Mouse (Mus musculus): ENCODE measurements around the gene Mmp28. TPM values are rescaled to one million over a fixed set of nuclear protein-coding genes. Genes with fewer than 3 reads are reported as not detected.

The Mmp28 gene
- polyA plus RNA-seq, 2 experiments = 0.10 to 0.31 TPM

GRCm38 (mm10) chr11:83467120-83467652 is 4.3 kb upstream of the Mmp28 start:
- peaks cover 29% of the 10 kb centered on the region for H3K27me3 ChIP-seq (ENCODE audit: control insufficient read depth, insufficient read depth, low read length)
- no peaks in the 10 kb centered on the region for H3K36me3 ChIP-seq (replicated peaks; ENCODE audit: control insufficient read depth, insufficient read depth, low read depth)
- H3K9me3 ChIP-seq (ENCODE audit: control insufficient read depth, low read length) = no peaks in the 10 kb centered on the region
- H3K4me3 ChIP-seq (ENCODE audit: insufficient read depth in 1 of 2, low read depth in 2 of 2, low read length in 2 of 2) = no peak overlapping the region
- no peak for DNase-seq (ENCODE audit: low read depth in 3 of 3, low spot score in 3 of 3)
- H3K27ac ChIP-seq = no peak overlapping the region
- no peak overlapping the region for H3K4me2 ChIP-seq (ENCODE audit: low read depth)
- no peak for ATAC-seq (ENCODE audit: insufficient read depth)
- 33% methylated on average over 11 of the region's 11 CpGs for WGBS (ENCODE audit: insufficient replicate concordance)
- TF ChIP-seq EP300 (IDR thresholded peaks at IDR 0.05; ENCODE audit: low read depth) (no peak), CTCF (IDR thresholded peaks at IDR 0.05; ENCODE audit: low read depth) (no peak)
- peaks cover 3 to 7% of the 10 kb centered on the region in 2 experiments; a peak in 3 of 4 replicates for H3K4me1 ChIP-seq (replicated peaks; ENCODE audit: control insufficient read depth in 2 of 2, insufficient read depth in 2 of 2, low read length in 1 of 2)
- H3K9ac ChIP-seq (replicated peaks) = no peak overlapping the region

- 28% methylated on average over 2 of the region's 2 CpGs for WGBS (ENCODE audit: insufficient replicate concordance)
- H3K4me1 ChIP-seq (replicated peaks; ENCODE audit: control insufficient read depth in 2 of 2, insufficient read depth in 2 of 2, low read length in 1 of 2) = no peaks in the 10 kb centered on the region
- TF ChIP-seq CTCF (IDR thresholded peaks at IDR 0.05; ENCODE audit: low read depth) (no peak), EP300 (IDR thresholded peaks at IDR 0.05; ENCODE audit: low read depth) (no peak)
- no peak for DNase-seq (ENCODE audit: low read depth in 3 of 3, low spot score in 3 of 3)
- no peak overlapping the region for H3K27ac ChIP-seq
- H3K27me3 ChIP-seq (ENCODE audit: control insufficient read depth, insufficient read depth, low read length) = peaks cover 37% of the 10 kb centered on the region
- H3K9ac ChIP-seq (replicated peaks) = no peak overlapping the region
- no peak overlapping the region for H3K4me2 ChIP-seq (ENCODE audit: low read depth)
- no peak overlapping the region for H3K4me3 ChIP-seq (ENCODE audit: insufficient read depth in 1 of 2, low read depth in 2 of 2, low read length in 2 of 2)
- no peaks in the 10 kb centered on the region for H3K9me3 ChIP-seq (ENCODE audit: control insufficient read depth, low read length)
- no peaks in the 10 kb centered on the region for H3K36me3 ChIP-seq (replicated peaks; ENCODE audit: control insufficient read depth, insufficient read depth, low read depth)
- ATAC-seq (ENCODE audit: insufficient read depth) = no peak
These were observed 3.1 kb upstream of the Mmp28 start for GRCm38 (mm10) chr11:83465976-83466375.

- Histone ChIP-seq H3K9me3 (ENCODE audit: control insufficient read depth, low read length) (no peaks in the 10 kb centered on the region), H3K27ac (no peak overlapping the region), H3K36me3 (replicated peaks; ENCODE audit: control insufficient read depth, insufficient read depth, low read depth) (no peaks in the 10 kb centered on the region), H3K27me3 (ENCODE audit: control insufficient read depth, insufficient read depth, low read length) (peaks cover 37% of the 10 kb centered on the region), H3K4me3 (ENCODE audit: insufficient read depth in 1 of 2, low read depth in 2 of 2, low read length in 2 of 2) (no peak overlapping the region), H3K4me2 (ENCODE audit: low read depth) (no peak overlapping the region), H3K9ac (replicated peaks) (no peak overlapping the region), H3K4me1 (replicated peaks; ENCODE audit: control insufficient read depth in 2 of 2, insufficient read depth in 2 of 2, low read length in 1 of 2) (no peaks in the 10 kb centered on the region; a peak in 1 of 4 replicates)
- DNase-seq (ENCODE audit: low read depth in 3 of 3, low spot score in 3 of 3) (no peak), ATAC-seq (ENCODE audit: insufficient read depth) (no peak)
- 56% methylated on average over 10 of the region's 10 CpGs for WGBS (ENCODE audit: insufficient replicate concordance)
- TF ChIP-seq CTCF (IDR thresholded peaks at IDR 0.05; ENCODE audit: low read depth) (no peak), EP300 (IDR thresholded peaks at IDR 0.05; ENCODE audit: low read depth) (no peak)
These were observed 1.3 kb downstream of the Mmp28 start for GRCm38 (mm10) chr11:83461462-83462027.

- no peak for ATAC-seq (ENCODE audit: insufficient read depth)
- Histone ChIP-seq H3K9ac (replicated peaks) (no peak overlapping the region), H3K27me3 (ENCODE audit: control insufficient read depth, insufficient read depth, low read length) (peaks cover 17% of the 10 kb centered on the region), H3K4me2 (ENCODE audit: low read depth) (no peak overlapping the region), H3K27ac (no peak overlapping the region), H3K9me3 (ENCODE audit: control insufficient read depth, low read length) (no peaks in the 10 kb centered on the region), H3K4me1 (replicated peaks; ENCODE audit: control insufficient read depth in 2 of 2, insufficient read depth in 2 of 2, low read length in 1 of 2) (peaks cover 4 to 20% of the 10 kb centered on the region in 2 experiments; a peak in 3 of 4 replicates), H3K36me3 (replicated peaks; ENCODE audit: control insufficient read depth, insufficient read depth, low read depth) (no peaks in the 10 kb centered on the region), H3K4me3 (ENCODE audit: insufficient read depth in 1 of 2, low read depth in 2 of 2, low read length in 2 of 2) (no peak overlapping the region)
- WGBS (ENCODE audit: insufficient replicate concordance) = 64% methylated on average over 9 of the region's 9 CpGs
- no peak for TF ChIP-seq EP300 (IDR thresholded peaks at IDR 0.05; ENCODE audit: low read depth)
- no peak for TF ChIP-seq CTCF (IDR thresholded peaks at IDR 0.05; ENCODE audit: low read depth)
- DNase-seq (ENCODE audit: low read depth in 3 of 3, low spot score in 3 of 3) = no peak
These were observed 4.8 kb downstream of the Mmp28 start for GRCm38 (mm10) chr11:83457912-83458601.

GRCm38 (mm10) chr11:83457257-83457656 is 5.6 kb downstream of the Mmp28 start:
- DNase-seq (ENCODE audit: low read depth in 3 of 3, low spot score in 3 of 3) = no peak
- 35% methylated on average over 7 of the region's 7 CpGs for WGBS (ENCODE audit: insufficient replicate concordance)
- H3K27ac ChIP-seq = no peak overlapping the region

More at GRCm38 (mm10) chr11:83457257-83457656, 5.6 kb downstream of the Mmp28 start:
- Histone ChIP-seq H3K4me1 (replicated peaks; ENCODE audit: control insufficient read depth in 2 of 2, insufficient read depth in 2 of 2, low read length in 1 of 2) (peaks cover 4 to 20% of the 10 kb centered on the region in 2 experiments; a peak in 3 of 4 replicates), H3K4me3 (ENCODE audit: insufficient read depth in 1 of 2, low read depth in 2 of 2, low read length in 2 of 2) (no peak overlapping the region), H3K36me3 (replicated peaks; ENCODE audit: control insufficient read depth, insufficient read depth, low read depth) (no peaks in the 10 kb centered on the region), H3K27me3 (ENCODE audit: control insufficient read depth, insufficient read depth, low read length) (peaks cover 9% of the 10 kb centered on the region), H3K9me3 (ENCODE audit: control insufficient read depth, low read length) (no peaks in the 10 kb centered on the region), H3K9ac (replicated peaks) (no peak overlapping the region), H3K4me2 (ENCODE audit: low read depth) (no peak overlapping the region)
- no peak for ATAC-seq (ENCODE audit: insufficient read depth)
- TF ChIP-seq EP300 (IDR thresholded peaks at IDR 0.05; ENCODE audit: low read depth) (no peak), CTCF (IDR thresholded peaks at IDR 0.05; ENCODE audit: low read depth) (no peak)
